Mouse (Mus musculus): ENCODE measurements around the gene Nudt1. TPM values are rescaled to one million over a fixed set of nuclear protein-coding genes. Genes with fewer than 3 reads are reported as not detected.

The Nudt1 gene
- total and polyA plus RNA-seq, 3 experiments: 69.4 to 75.2 (median 74.6) TPM

DNA sequence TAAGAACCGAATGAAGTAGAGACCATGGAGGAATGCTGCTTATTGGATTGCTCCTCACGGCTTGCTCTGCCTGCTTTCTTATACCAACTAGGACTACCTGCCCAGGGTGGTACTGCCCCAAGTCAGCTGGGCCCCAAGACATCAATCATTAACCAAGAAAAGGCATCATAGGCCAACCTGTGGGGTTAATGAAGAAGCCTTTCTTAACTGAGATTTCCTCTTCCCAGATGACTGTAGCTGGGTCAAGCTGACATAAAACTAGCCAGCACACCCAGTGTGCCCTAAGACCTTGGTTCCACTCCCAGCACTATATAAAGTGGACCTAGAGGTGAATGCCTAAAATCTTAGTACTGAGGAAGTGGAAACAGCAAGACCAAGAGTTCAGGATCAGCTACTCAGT lies 32.3 kb upstream of the Nudt1 start:
- Histone ChIP-seq H3K4me3 (replicated peaks in 1 of 3; ENCODE audit: low read depth in 2 of 3, low read length in 2 of 3, poor library complexity in 1 of 3) (no peak overlapping the region), H3K27ac (ENCODE audit: insufficient read depth, low read depth) (no peak overlapping the region), H3K9me3 (replicated peaks; ENCODE audit: low read length) (no peaks in the 10 kb centered on the region), H3K27me3 (replicated peaks) (no peaks in the 10 kb centered on the region), H3K36me3 (replicated peaks in 1 of 2; ENCODE audit: control insufficient read depth in 1 of 2, insufficient read depth in 1 of 2, low read length in 1 of 2) (peaks cover 37 to 92% of the 10 kb centered on the region in 2 experiments), H3K79me2 (replicated peaks; ENCODE audit: control insufficient read depth, extremely low read depth, insufficient read depth, poor library complexity, severe bottlenecking) (no peaks in the 10 kb centered on the region), H3K9ac (ENCODE audit: insufficient read depth, low read depth) (no peak overlapping the region), H3K4me2 (ENCODE audit: insufficient read depth, low read depth, poor library complexity, severe bottlenecking) (no peak overlapping the region), H3K4me1 (ENCODE audit: control insufficient read depth in 1 of 2, insufficient read depth in 2 of 2) (no peaks in the 10 kb centered on the region)
- TF ChIP-seq IRF4 (IDR thresholded peaks at IDR 0.05; ENCODE audit: low read depth, low read length) (no peak), MAFK (IDR thresholded peaks at IDR 0.05; ENCODE audit: insufficient replicate concordance, low read length) (no peak), MAZ (IDR thresholded peaks at IDR 0.05; ENCODE audit: low read depth, low read length) (no peak), ZC3H11A (IDR thresholded peaks at IDR 0.05; ENCODE audit: low read depth, low read length) (no peak), CHD1 (IDR thresholded peaks at IDR 0.05; ENCODE audit: low read depth, low read length) (no peak), E2F4 (IDR thresholded peaks at IDR 0.05; ENCODE audit: insufficient replicate concordance, low read depth, low read length) (no peak), BHLHE40 (IDR thresholded peaks at IDR 0.05; ENCODE audit: low read depth, low read length) (no peak), EP300 (IDR thresholded peaks at IDR 0.05; ENCODE audit: low read length) (no peak), MAX (IDR thresholded peaks at IDR 0.05; ENCODE audit: low read length) (no peak), NRF1 (IDR thresholded peaks at IDR 0.05; ENCODE audit: low read depth, low read length) (no peak), KAT2A (IDR thresholded peaks at IDR 0.05; ENCODE audit: insufficient replicate concordance, low read length) (no peak)
- dilution Hi-C loops (cut with MboI; ENCODE audit: extremely low pct_ligation_motif_present, extremely low pct_unique_long_range_greater_than_20kb, low sequenced_read_pairs): no loop called here
- no peak for DNase-seq (ENCODE audit: extremely low read depth)
- in situ Hi-C loops (cut with MboI; ENCODE audit: low pct_ligation_motif_present, low pct_unique_long_range_greater_than_20kb, low sequenced_read_pairs): loop anchor here (25.0 kb wide), 1 partner anchor 452 kb away; the partner anchor contains the start of genes Gm26938 and Psmg3

DNA sequence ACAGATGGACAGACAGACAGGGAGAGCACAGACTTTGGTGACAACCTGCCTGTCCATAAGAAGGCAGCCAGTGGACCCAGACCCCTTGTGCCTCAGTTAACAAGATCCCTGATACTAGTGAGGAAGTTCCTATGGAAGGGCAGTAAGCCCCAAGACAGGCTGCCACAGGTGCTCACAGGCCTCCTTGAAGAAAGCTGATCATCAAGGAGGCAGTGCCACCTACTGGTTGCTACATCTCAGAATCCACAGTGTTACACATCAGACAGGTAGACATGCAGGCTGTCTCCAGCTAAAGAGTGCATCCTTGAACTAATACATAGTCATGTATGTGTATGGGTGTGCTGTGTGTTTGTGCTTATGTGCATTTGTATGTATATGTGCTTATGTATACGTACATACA lies 29.3 kb upstream of the Nudt1 start:
- Histone ChIP-seq H3K9me3 (replicated peaks; ENCODE audit: low read length) (no peaks in the 10 kb centered on the region), H3K4me2 (ENCODE audit: insufficient read depth, low read depth, poor library complexity, severe bottlenecking) (no peak overlapping the region), H3K27me3 (replicated peaks) (no peaks in the 10 kb centered on the region), H3K27ac (ENCODE audit: insufficient read depth, low read depth) (no peak overlapping the region), H3K4me3 (replicated peaks in 1 of 3; ENCODE audit: low read depth in 2 of 3, low read length in 2 of 3, poor library complexity in 1 of 3) (no peak overlapping the region), H3K79me2 (replicated peaks; ENCODE audit: control insufficient read depth, extremely low read depth, insufficient read depth, poor library complexity, severe bottlenecking) (no peaks in the 10 kb centered on the region), H3K4me1 (ENCODE audit: control insufficient read depth in 1 of 2, insufficient read depth in 2 of 2) (no peaks in the 10 kb centered on the region), H3K36me3 (replicated peaks in 1 of 2; ENCODE audit: control insufficient read depth in 1 of 2, insufficient read depth in 1 of 2, low read length in 1 of 2) (peaks cover 56 to 90% of the 10 kb centered on the region in 2 experiments), H3K9ac (ENCODE audit: insufficient read depth, low read depth) (no peak overlapping the region)
- peak; percentile 60 for DNase-seq (ENCODE audit: extremely low read depth)
- dilution Hi-C loops (cut with MboI; ENCODE audit: extremely low pct_ligation_motif_present, extremely low pct_unique_long_range_greater_than_20kb, low sequenced_read_pairs): no loop called here
- no peak for TF ChIP-seq CHD2 (IDR thresholded peaks at IDR 0.05; ENCODE audit: low read length)
- TF ChIP-seq IRF4 (IDR thresholded peaks at IDR 0.05; ENCODE audit: low read depth, low read length): no peak
- TF ChIP-seq RAD21 (IDR thresholded peaks at IDR 0.05; ENCODE audit: low read depth, low read length): peak; percentile 81
- TF ChIP-seq NELFE (IDR thresholded peaks at IDR 0.05; ENCODE audit: low read depth, low read length): no peak
- no peak for TF ChIP-seq BHLHE40 (IDR thresholded peaks at IDR 0.05; ENCODE audit: low read depth, low read length)
- peak; percentile 49 to 77 for TF ChIP-seq CTCF (conservative IDR thresholded peaks at IDR 0.05 in 1 of 2, IDR thresholded peaks at IDR 0.05 in 1 of 2; ENCODE audit: low read depth in 2 of 2, low read length in 2 of 2)
- peak; percentile 63 for TF ChIP-seq SMC3 (IDR thresholded peaks at IDR 0.05; ENCODE audit: low read depth, low read length)
- TF ChIP-seq MXI1 (IDR thresholded peaks at IDR 0.05; ENCODE audit: low read depth, low read length): no peak
- TF ChIP-seq USF1 (IDR thresholded peaks at IDR 0.05; ENCODE audit: low read depth, low read length): no peak
- no peak for TF ChIP-seq EP300 (IDR thresholded peaks at IDR 0.05; ENCODE audit: low read length)
- in situ Hi-C loops (cut with MboI; ENCODE audit: low pct_ligation_motif_present, low pct_unique_long_range_greater_than_20kb, low sequenced_read_pairs): loop anchor here (25.0 kb wide), 1 partner anchor 455 kb away; the partner anchor contains the start of genes Gm26938 and Psmg3

Measured in CH12.LX (cell line).